Mouse (Mus musculus) cortical plate, adult 2 months (tissue): Measurements from ENCODE around the gene Bbox1. TPM values are rescaled to one million over a fixed set of nuclear protein-coding genes. Genes with fewer than 3 reads are reported as not detected.
A peak's percentile ranks its signal among the peaks of the same experiment; 100 is the strongest.

ENCODE experiments used
- H3K27ac ChIP-seq: fragments of 200-500 bp; 2 replicates; pipeline ENCODE4 v1.5.1; 2012; ENCODE audit warnings: low read length, control low read depth, inconsistent platforms; ENCODE audit not compliant: insufficient read depth
- H3K4me1 ChIP-seq: fragments of 200-500 bp; 2 replicates; pipeline ENCODE4 v1.6.1; 2011; ENCODE audit warnings: low read length; ENCODE audit not compliant: control insufficient read depth, insufficient read depth
- H3K4me3 ChIP-seq: fragments of 200-500 bp; 2 replicates; pipeline ENCODE4 v1.5.1; 2011; ENCODE audit warnings: mild to moderate bottlenecking, low read length, control low read depth; ENCODE audit not compliant: insufficient read depth
- CTCF ChIP-seq: fragments of 200-500 bp; IDR thresholded peaks from 2 replicates; pipeline ENCODE4 v1.5.1; 2011; ENCODE audit warnings: mild to moderate bottlenecking, control low read depth, low read length; ENCODE audit not compliant: insufficient read depth; ENCODE audit errors: extremely low read depth
- POLR2A ChIP-seq: fragments of 200-500 bp; IDR thresholded peaks from 2 replicates; pipeline ENCODE4 v1.6.1; 2011; ENCODE audit warnings: mild to moderate bottlenecking, low read length, control low read depth; ENCODE audit not compliant: insufficient read depth; ENCODE audit errors: extremely low read depth
- polyA plus RNA-seq: library from polyadenylated mRNA; depleted of rRNA; stranded (reverse); fragments of >200 nt; gene quantifications from 2 replicates; pipeline ENCODE4 v1.2.3, GENCODE M21; 2012

The Bbox1 gene
- polyA plus RNA-seq, 1 experiment = 1.4 TPM

GRCm38 (mm10) chr2:110285829-110286504, 28.4 kb downstream of the Bbox1 start:
- Histone ChIP-seq H3K4me1 (no peaks in the 10 kb centered on the region), H3K27ac (no peak overlapping the region), H3K4me3 (no peak overlapping the region)
- no peak for TF ChIP-seq CTCF
- no peak for TF ChIP-seq POLR2A

GRCm38 (mm10) chr2:110275424-110275823, 38.9 kb downstream of the Bbox1 start:
- Histone ChIP-seq H3K27ac (no peak overlapping the region), H3K4me3 (no peak overlapping the region), H3K4me1 (peaks cover 1% of the 10 kb centered on the region; the same call in 1 of the 2 replicates)
- TF ChIP-seq CTCF (no peak), POLR2A (no peak)

- Histone ChIP-seq H3K4me3 (no peak overlapping the region), H3K27ac (no peak overlapping the region), H3K4me1 (peaks cover 1% of the 10 kb centered on the region; the same call in 1 of the 2 replicates)
- TF ChIP-seq CTCF = no peak
- TF ChIP-seq POLR2A = no peak
Observed at GRCm38 (mm10) chr2:110274160-110274559, 40.2 kb downstream of the Bbox1 start.

GRCm38 (mm10) chr2:110269281-110269680, 45.1 kb downstream of the Bbox1 start:
- no peak overlapping the region for H3K27ac ChIP-seq
- no peak for TF ChIP-seq POLR2A
- TF ChIP-seq CTCF = no peak
- H3K4me1 ChIP-seq = no peaks in the 10 kb centered on the region
- H3K4me3 ChIP-seq = no peak overlapping the region

GRCm38 (mm10) chr2:110232252-110232651, 82.1 kb downstream of the Bbox1 start:
- TF ChIP-seq POLR2A (no peak), CTCF (no peak)
- no peaks in the 10 kb centered on the region for H3K4me1 ChIP-seq

DNA sequence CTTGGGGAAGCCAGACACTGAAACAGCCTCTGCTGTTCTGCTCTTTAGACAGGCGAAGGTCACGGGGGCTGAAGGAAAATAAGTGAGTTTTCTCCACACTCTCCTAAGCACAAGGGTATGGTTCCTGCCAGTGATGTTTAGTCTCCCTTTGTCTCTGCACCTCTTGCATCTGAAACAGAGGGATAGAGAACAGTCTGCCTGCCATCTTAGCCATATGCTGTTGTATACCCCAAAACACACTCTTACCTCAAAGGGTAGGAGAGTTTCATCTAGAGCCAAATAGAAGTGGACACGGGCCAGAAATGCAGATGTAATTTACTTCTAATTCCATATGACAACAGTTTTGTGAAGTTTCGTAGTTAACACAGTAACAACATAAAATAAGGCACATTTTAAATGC, 83.6 kb downstream of the Bbox1 start:
- Histone ChIP-seq H3K4me3 (no peak overlapping the region), H3K4me1 (no peaks in the 10 kb centered on the region), H3K27ac (no peak overlapping the region)
- no peak for TF ChIP-seq CTCF
- no peak for TF ChIP-seq POLR2A

More at GRCm38 (mm10) chr2:110232252-110232651, 82.1 kb downstream of the Bbox1 start:
- H3K27ac ChIP-seq = no peak overlapping the region
- no peak overlapping the region for H3K4me3 ChIP-seq

DNA sequence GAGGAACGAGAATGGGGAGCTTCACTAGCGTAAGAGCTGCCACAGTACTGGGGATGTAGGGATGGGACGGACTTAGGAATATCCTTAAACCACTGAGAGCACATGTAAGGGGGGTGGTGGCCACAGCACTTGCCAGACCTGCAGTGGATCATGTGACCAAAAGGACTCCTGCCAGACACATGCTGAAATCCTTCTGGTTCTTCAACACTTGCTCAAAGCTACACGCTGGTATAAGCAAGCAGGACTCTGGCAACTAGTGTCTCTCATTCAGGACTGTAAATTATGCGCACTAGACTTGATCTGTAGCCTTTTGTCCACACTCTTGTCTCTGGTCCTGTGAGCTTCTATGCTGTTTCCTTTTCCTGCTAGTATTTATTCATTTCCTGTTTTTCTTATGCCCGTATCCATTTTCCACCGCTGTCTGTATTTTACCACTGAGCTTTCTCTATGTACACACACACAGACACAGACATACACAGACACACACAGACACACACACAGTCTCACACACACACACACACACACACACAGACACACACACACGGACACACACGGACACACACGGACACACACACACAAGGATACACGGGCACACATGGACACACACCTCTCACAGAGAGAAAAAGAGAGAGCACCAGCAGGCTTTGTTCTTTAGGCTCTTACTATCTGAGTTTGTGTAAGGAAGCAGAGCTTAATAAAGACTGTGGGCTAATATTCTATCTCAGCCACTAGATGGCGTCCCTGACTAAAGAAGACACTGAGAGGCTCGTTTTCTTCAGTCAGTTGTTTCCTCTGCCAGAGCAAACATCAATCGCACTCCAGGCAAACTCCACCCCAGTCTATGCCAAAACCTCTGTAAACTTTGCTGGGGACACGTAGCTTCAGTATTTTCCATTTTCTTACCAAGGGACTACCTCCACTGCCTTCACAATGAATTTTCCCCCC, 84.9 kb downstream of the Bbox1 start:
- TF ChIP-seq POLR2A = no peak
- TF ChIP-seq CTCF = peak; percentile 60; the same call in 1 of the 2 replicates
- H3K4me3 ChIP-seq = no peak overlapping the region
- no peaks in the 10 kb centered on the region for H3K4me1 ChIP-seq
- no peak overlapping the region for H3K27ac ChIP-seq

- TF ChIP-seq CTCF (no peak), POLR2A (no peak)
- Histone ChIP-seq H3K4me3 (no peak overlapping the region), H3K27ac (no peak overlapping the region), H3K4me1 (no peaks in the 10 kb centered on the region)
Observed at GRCm38 (mm10) chr2:110226421-110226820, 87.9 kb downstream of the Bbox1 start.

GRCm38 (mm10) chr2:110225969-110226368, 88.4 kb downstream of the Bbox1 start:
- no peaks in the 10 kb centered on the region for H3K4me1 ChIP-seq
- TF ChIP-seq CTCF (no peak), POLR2A (no peak)
- H3K27ac ChIP-seq = no peak overlapping the region

DNA sequence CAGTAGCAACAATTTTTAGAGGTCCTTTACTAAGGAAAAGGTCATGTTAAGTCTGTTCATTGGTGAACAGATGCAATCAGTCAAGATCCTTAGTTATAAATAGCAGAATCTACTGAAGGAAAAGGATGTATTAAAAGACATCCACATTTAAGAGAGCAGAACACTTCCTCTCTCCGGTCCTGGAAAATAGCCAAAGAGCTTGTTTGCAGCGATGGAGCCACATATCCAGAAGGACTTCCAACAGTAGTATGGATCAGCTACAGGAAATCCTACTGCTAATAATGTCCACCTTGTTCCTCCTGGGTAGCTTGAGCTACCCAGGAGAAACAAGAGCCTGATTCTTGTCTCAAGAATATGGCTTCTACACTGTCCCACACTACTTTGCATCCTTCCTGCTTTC, 91.6 kb downstream of the Bbox1 start:
- no peak for TF ChIP-seq POLR2A
- no peak for TF ChIP-seq CTCF
- H3K27ac ChIP-seq = no peak overlapping the region
- no peak overlapping the region for H3K4me3 ChIP-seq

More at GRCm38 (mm10) chr2:110225969-110226368, 88.4 kb downstream of the Bbox1 start:
- H3K4me3 ChIP-seq = no peak overlapping the region

More for the DNA sequence above, 91.6 kb downstream of the Bbox1 start:
- H3K4me1 ChIP-seq = no peaks in the 10 kb centered on the region
